Mouse (Mus musculus) macrophage (primary cell): ENCODE measurements around the gene Lrrc23. TPM values are rescaled to one million over a fixed set of nuclear protein-coding genes. Genes with fewer than 3 reads are reported as not detected.
"Not testable (repeated sequence)": the region's sequence is repeated elsewhere in the genome, so short reads cannot be mapped to it uniquely, and the experiment has no call there.

Experiments
- H3K27ac ChIP-seq: fragments of 350-480 bp; formaldehyde crosslinking; 2 replicates; pipeline ENCODE4 v1.9.0; 2021
- H3K36me3 ChIP-seq: fragments of 350-480 bp; formaldehyde crosslinking; 2 replicates; pipeline ENCODE4 v1.9.0; 2021; ENCODE audit errors: inconsistent target
- H3K4me3 ChIP-seq: fragments of 350-480 bp; formaldehyde crosslinking; 2 replicates; pipeline ENCODE4 v1.9.0; 2021; ENCODE audit errors: inconsistent target
- H3K79me2 ChIP-seq: fragments of 350-480 bp; formaldehyde crosslinking; 2 replicates; pipeline ENCODE4 v1.9.0; 2021; ENCODE audit errors: inconsistent target
- WGBS: methylation state at CpG from one replicate; pipeline ENCODE4 v1.1.7; 2026; ENCODE audit warnings: inconsistent platforms; ENCODE audit not compliant: missing documents; 5-methylcytosine and 5-hydroxymethylcytosine counted together
- polyA plus RNA-seq: library from polyadenylated mRNA; stranded (reverse); fragments of 250-400 nt; gene quantifications from 3 replicates; pipeline ENCODE4 v1.2.4, GENCODE M21; 2018; ENCODE audit warnings: inconsistent platforms

Lrrc23 gene
- polyA plus RNA-seq, 1 experiment from 2014 or later: not detected

DNA sequence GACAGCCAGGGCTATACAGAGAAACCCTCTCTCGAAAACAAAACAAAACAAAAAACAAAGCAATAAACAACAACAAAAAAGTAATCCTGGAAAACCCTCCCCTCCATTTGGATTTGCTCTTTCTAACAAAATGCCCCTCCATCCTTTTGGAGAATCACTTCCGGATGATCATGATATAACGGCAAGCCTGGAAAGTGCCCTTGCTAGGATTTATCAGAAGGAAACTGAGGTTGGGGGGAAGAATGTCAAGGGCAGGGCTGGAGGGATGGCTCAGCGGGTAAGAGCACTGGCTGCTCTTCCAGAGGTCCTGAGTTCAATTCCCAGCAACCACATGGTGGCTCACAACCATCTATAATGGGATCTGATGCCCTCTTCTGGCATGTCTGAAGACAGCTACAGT lies 24.2 kb upstream of the Lrrc23 start:
- not testable (repeated sequence) for H3K36me3 ChIP-seq, H3K79me2 ChIP-seq, H3K27ac ChIP-seq, H3K4me3 ChIP-seq
- WGBS: 96% methylated on average over 4 of the region's 4 CpGs

DNA sequence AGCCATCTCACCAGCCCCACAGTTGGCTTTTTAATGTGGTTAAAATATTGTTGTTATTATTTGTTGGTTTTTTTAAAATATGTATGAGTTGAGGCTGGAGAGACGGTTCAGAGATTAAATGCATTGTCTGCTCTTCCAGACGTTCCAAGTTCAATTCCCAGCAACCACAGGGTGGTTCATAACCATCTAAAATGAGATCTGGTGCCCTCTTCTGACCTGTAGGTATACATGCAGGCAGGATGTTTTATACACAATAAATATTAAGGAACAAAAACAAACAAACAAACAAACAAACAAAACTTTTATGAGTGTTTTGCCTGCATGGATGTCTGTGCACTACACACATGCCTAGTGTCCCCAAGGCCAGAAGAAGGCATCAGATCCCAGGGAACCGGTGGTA lies 23.5 kb upstream of the Lrrc23 start:
- H3K79me2 ChIP-seq: peaks cover 4% of the 10 kb centered on the region; the same call in 1 of the 2 replicates
- 97% methylated on average over 3 of the region's 3 CpGs for WGBS
- no peaks in the 10 kb centered on the region for H3K36me3 ChIP-seq
- H3K4me3 ChIP-seq: no peak overlapping the region
- H3K27ac ChIP-seq: no peak overlapping the region

DNA sequence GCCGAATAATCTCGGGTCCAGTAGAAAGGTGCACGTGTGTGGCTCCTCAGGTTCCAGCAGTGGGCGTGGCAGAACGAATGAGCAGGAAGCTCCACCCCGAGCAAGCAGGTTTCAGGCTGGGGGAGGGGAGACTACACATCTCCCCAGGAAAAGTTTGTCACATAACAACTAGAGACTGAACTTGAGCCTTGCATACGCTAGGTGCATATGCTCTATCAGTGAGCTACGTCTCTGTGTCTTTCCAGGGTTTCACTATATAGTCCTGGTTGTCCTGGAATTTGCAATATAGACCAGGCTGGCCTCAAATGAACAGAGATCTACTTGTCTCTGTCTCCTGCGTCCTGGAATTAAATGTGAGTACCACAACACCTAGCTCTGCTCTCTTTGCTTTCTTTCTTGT lies 22.9 kb upstream of the Lrrc23 start:
- H3K36me3 ChIP-seq, H3K27ac ChIP-seq, H3K4me3 ChIP-seq, H3K79me2 ChIP-seq: not testable (repeated sequence)
- WGBS: 58% methylated on average over 4 of the region's 9 CpGs

DNA sequence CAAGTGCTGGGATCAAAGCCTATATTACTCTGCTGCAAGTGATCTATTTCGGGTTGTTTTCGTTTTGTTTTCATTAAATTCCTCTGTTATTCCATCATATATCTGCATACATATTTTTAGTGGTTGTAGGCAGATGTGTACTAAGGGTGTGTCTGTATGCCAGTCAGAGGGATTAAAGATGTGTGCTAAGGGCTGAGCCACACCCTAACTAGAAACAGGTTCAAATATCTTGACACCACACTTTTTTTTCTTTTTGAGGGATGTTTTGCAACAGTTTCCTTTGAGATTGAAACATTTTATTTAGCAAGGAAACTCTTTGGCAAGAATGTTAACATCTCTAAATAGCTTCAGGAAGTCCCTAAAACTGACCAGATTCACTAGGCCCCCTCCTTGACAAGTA lies 16.7 kb upstream of the Lrrc23 start:
- H3K4me3 ChIP-seq: no peak overlapping the region
- no peaks in the 10 kb centered on the region for H3K79me2 ChIP-seq
- WGBS: 90% methylated on average over 2 of the region's 2 CpGs
- H3K27ac ChIP-seq: no peak overlapping the region
- H3K36me3 ChIP-seq: no peaks in the 10 kb centered on the region

DNA sequence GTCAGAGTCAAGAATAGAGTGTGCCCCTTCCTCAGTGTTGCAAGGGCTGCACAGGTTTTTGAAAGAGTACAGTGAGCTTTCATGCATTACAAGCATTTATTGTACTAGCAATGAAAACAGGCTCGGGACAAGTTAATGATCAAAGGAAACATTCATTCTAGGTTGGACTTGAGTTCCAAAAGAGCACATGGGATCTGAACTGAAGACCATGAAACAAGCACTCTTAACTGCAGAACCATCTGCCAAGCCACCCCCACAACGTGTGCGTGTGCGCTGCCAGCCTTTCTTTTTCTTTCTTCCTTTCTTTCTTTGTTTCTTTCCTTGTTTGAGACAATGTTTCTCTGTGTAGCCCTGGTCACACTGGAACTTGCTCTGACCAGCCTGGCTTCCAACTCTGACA lies 16.3 kb upstream of the Lrrc23 start:
- H3K4me3 ChIP-seq: no peak overlapping the region
- no peaks in the 10 kb centered on the region for H3K36me3 ChIP-seq
- 94% methylated on average over 4 of the region's 4 CpGs for WGBS
- no peak overlapping the region for H3K27ac ChIP-seq
- no peaks in the 10 kb centered on the region for H3K79me2 ChIP-seq

DNA sequence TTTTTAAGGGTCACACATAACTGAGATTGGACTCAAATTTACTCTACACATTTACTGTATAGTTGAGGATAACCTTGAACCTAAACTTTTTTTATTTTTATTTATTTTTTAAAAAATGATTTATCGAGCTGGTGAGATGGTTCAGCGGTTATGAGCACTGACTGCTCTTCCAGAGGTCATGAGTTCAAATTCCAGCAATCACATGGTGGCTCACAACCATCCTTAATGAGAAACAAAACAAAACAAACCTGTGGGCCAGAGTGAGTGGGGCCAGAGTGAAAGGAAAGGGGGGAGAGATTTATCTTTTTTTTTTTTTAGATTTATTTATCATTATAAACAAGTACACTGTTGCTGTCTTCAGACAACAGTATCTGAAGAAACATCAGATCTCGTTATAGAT lies 12.4 kb upstream of the Lrrc23 start:
- Histone ChIP-seq H3K79me2 (no peaks in the 10 kb centered on the region), H3K4me3 (no peak overlapping the region), H3K27ac (no peak overlapping the region), H3K36me3 (no peaks in the 10 kb centered on the region)
- WGBS: 95% methylated on average over 3 of the region's 3 CpGs

DNA sequence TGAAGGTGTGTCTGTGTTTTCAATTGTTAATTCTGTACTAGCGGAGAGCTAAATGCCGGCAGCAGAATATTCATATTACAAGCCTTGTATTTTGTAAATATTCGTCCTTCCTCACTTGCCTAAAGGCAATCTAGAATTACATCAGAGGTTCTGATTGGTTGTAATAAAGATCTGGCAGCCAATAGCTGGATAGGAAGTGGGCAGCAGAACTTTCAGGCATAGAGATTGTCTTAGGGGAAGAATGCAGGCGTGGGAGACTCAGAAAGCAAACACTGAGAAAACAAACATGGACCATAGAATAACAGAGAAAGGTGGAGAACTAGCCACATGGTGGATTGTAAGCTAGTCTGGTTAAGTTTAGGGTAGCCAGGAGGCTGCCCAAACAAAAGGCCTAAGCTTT lies 10.6 kb upstream of the Lrrc23 start:
- H3K79me2 ChIP-seq: no peaks in the 10 kb centered on the region
- no peak overlapping the region for H3K27ac ChIP-seq
- WGBS: 83% methylated on average over 4 of the region's 4 CpGs
- no peaks in the 10 kb centered on the region for H3K36me3 ChIP-seq
- H3K4me3 ChIP-seq: no peak overlapping the region

DNA sequence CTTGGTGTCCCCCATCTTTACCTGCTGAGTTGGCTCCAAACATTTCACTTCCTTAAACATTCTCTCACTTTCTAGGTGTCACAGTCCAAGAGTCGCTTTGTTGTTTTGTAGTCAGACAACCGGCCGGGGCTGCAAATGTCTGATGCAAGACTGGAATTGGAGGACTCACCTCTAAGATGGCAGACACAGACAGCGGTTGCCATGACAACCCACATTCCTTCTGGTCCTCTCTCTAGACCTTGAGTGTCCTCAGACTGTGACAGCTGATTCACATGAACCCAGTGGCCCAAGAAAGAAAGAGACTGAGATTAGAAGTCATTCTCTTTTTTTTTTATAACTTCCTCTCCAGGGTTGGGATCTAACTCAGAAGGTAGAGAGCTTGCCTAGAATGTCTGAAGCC lies 10.0 kb upstream of the Lrrc23 start:
- H3K4me3 ChIP-seq: no peak overlapping the region
- H3K27ac ChIP-seq: no peak overlapping the region
- no peaks in the 10 kb centered on the region for H3K79me2 ChIP-seq
- H3K36me3 ChIP-seq: no peaks in the 10 kb centered on the region
- WGBS: 95% methylated on average over 4 of the region's 4 CpGs

DNA sequence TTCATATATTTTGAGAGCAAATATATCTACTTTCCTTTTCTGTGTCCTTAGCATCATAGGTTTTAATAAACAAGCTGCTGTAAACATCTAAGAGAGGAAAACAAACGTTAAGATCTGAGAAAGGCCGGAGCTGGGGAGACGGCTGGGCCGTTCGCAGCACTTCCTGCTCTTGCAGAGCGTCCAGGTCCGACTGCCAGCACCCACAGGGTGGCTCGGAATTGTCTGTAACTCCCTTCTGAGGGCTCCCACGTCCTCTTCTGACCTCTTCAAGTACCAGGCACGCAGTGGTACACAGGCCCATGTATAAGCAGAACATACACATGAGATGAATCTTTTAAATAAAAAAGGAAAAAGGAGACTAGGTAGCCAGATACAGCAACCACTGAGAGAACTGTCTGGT lies 8.2 kb upstream of the Lrrc23 start:
- no peak overlapping the region for H3K27ac ChIP-seq
- no peak overlapping the region for H3K4me3 ChIP-seq
- H3K79me2 ChIP-seq: no peaks in the 10 kb centered on the region
- WGBS: 86% methylated on average over 10 of the region's 10 CpGs
- no peaks in the 10 kb centered on the region for H3K36me3 ChIP-seq

DNA sequence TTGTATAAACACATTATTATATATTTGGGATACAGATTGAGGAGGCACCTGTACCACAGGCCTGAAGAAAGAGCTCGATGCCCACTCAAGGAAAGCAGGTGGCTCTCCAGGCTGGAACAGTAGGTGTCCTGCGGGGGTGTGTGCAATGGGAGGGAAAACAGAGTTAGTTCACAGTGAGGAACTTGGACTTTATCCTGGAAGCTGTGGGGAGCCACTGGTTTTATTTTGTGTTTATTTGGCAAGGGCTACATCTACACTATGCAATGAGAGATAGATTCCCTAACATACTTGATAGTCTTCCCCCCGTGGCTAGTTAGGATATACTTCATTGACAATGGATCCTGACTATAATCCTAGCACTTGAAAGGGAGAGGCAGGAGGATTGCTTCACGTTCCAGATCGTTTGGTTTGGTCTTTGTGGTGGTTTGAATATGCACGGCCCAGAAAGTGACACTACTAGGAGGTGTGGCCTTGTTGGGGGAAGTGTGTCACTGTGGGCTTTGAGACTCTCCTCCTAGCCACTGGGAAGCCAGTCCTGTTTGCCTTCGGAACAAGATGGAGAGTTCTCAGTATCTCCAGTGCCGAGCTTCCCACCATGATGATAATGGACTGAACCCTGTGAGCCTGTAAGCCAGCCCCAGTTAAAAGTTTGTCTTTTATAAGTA lies 7.4 kb upstream of the Lrrc23 start:
- WGBS: 40% methylated on average over 8 of the region's 8 CpGs
- Histone ChIP-seq H3K36me3 (no peaks in the 10 kb centered on the region), H3K27ac (no peak overlapping the region), H3K79me2 (no peaks in the 10 kb centered on the region), H3K4me3 (no peak overlapping the region)

DNA sequence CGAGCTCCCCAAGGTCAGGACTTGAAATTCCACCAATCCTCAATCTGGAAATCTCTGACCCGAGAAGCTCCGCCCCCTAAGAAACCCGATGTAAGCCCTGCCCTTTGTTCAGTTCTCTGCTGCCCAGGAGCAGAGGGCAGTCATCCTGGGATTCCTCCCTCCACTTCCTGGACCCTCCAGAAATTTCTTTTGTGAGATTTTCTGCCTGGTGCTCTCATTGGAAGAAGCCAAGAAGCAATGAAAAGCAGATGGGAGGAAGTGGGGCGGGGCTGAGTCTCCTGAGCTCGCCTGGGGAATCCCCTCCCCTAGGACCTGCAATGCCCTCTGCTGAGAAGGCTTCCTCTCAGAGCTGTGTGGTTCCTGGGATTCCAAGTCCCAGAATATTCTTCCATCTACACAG lies 2.9 kb upstream of the Lrrc23 start:
- H3K4me3 ChIP-seq: peak overlapping the region; percentile 23; the same call in 1 of the 2 replicates
- 12% methylated on average over 6 of the region's 6 CpGs for WGBS
- H3K36me3 ChIP-seq: no peaks in the 10 kb centered on the region
- H3K27ac ChIP-seq: no peak overlapping the region
- no peaks in the 10 kb centered on the region for H3K79me2 ChIP-seq

DNA sequence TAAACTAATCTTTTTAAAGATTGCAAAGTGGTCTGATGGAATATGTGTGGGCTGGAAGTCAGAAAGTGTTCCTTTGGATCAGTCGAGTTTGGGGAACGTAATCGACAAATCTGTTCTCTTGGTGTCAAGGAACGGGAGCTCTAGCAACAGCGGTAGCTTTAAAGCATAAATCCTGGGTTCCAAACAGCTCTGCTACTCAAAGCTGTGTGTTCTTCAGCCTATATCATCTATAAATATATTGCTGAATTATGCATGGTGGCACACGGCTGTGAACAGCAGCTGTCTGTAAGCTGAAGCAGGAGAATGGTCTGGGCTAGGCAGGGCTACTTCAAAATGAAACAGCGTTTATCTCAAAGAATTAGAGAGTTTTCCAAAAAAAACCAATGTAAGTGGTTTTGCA lies 1.4 kb upstream of the Lrrc23 start:
- H3K79me2 ChIP-seq: no peaks in the 10 kb centered on the region
- H3K4me3 ChIP-seq: no peak overlapping the region
- 82% methylated on average over 5 of the region's 7 CpGs for WGBS
- no peaks in the 10 kb centered on the region for H3K36me3 ChIP-seq
- no peak overlapping the region for H3K27ac ChIP-seq

DNA sequence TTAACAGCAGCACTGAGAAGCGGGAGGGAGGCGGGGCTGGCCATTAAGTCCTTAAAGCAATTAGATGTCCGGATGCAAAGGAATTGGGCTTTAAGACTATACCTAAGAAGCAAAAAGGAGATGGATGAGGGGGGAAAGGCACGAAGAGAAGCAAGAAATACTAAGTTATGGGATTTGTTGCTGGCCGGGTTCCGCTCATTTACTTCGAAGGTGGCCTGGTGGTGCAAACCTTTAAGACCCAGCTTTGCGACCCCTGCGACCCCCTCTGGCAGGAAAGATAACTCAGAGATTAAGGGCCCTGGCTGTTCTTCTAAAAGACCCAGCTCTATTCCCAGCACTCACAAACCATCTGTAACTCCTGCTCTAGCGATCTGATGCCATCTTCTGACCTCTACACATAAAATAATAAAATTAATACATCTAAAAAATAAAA lies 473 bp upstream of the Lrrc23 start:
- H3K4me3 ChIP-seq: peak overlapping the region; percentile 4; the same call in 1 of the 2 replicates
- 26% methylated on average over 9 of the region's 10 CpGs for WGBS

DNA sequence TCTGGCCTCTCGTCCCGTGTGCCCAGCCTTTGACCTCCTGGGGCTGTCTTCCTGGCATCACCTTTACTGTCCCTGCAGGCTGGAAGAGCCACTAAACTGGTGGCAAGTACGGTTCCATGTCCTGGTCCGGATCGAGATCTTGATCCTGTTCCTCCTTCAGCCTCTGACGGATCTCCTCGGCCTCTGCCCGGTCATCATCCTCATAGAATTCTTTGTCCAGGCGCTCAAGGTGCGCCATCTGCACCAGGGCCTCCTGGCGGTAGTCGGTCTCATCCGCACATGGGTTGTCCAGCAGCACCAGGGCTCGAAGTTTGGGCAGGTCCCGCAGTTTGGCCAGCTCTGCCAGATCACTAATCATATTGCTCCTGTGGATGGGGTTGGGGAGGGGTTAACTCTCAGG lies 9.0 kb downstream of the Lrrc23 start:
- no peaks in the 10 kb centered on the region for H3K36me3 ChIP-seq
- H3K4me3 ChIP-seq: no peak overlapping the region
- WGBS: 94% methylated on average over 13 of the region's 15 CpGs
- no peak overlapping the region for H3K27ac ChIP-seq
- H3K79me2 ChIP-seq: no peaks in the 10 kb centered on the region

More for the DNA sequence above, 473 bp upstream of the Lrrc23 start:
- Histone ChIP-seq H3K79me2 (no peaks in the 10 kb centered on the region), H3K36me3 (no peaks in the 10 kb centered on the region), H3K27ac (no peak overlapping the region)

DNA sequence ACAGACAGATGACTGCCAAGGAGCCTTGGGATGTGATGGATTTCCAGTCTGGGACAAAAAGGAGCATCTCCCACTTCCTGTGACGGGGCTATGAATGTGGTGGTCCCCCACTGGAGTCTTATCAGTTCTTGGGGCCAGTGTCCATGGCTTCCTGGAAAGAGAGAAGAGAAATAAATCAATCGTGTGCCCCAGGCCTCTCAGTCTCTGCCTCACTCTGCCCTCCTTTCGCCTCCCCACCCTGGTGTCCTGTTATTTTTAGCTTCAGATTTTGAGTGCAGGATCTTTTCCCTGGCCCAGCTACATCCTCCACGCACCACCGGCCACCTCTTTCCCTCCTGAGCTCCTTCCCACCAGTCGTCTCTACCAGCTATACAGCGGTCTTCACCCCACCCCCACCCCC lies 9.5 kb downstream of the Lrrc23 start:
- WGBS: 84% methylated on average over 7 of the region's 7 CpGs
- Histone ChIP-seq H3K27ac (no peak overlapping the region), H3K4me3 (no peak overlapping the region), H3K36me3 (no peaks in the 10 kb centered on the region), H3K79me2 (no peaks in the 10 kb centered on the region)
